Mouse (Mus musculus): ENCODE data around the gene Fli1. TPM values are rescaled to one million over a fixed set of nuclear protein-coding genes. Genes with fewer than 3 reads are reported as not detected.

The Fli1 gene
- polyA plus RNA-seq, 1 experiment from 2014 or later = 7.9 TPM

DNA sequence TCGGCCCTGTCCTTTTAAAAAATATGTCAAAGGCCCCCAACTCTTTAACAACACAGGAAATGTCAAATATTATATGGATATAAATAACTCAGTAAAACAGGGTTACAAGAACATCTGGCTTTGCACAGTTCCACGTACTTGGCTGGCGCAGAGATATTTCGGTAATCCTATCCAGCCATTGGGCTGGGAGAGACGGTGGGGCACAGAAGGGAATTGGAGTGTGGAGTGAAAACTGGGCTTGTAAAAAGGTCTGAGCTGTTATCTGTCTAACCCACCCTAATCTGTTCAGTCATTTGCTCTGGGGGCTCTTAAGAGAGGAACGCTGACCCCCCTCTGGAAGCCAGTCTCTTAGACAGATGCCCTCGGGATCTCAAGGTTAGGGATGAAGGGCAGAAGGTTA is 24.9 kb upstream of the Fli1 start:
- H3K27me3 ChIP-seq (replicated peaks) = no peaks in the 10 kb centered on the region
- no peak overlapping the region for H3K4me3 ChIP-seq
- WGBS = 80% methylated on average over 7 of the region's 7 CpGs
- H3K36me3 ChIP-seq (replicated peaks) = no peaks in the 10 kb centered on the region
- H3K9me3 ChIP-seq = no peaks in the 10 kb centered on the region
- H3K27ac ChIP-seq = no peak overlapping the region
- no peaks in the 10 kb centered on the region for H3K4me1 ChIP-seq
- no peak overlapping the region for H3K4me2 ChIP-seq
- no peak overlapping the region for H3K9ac ChIP-seq
- ATAC-seq (replicated peaks) = no peak

DNA sequence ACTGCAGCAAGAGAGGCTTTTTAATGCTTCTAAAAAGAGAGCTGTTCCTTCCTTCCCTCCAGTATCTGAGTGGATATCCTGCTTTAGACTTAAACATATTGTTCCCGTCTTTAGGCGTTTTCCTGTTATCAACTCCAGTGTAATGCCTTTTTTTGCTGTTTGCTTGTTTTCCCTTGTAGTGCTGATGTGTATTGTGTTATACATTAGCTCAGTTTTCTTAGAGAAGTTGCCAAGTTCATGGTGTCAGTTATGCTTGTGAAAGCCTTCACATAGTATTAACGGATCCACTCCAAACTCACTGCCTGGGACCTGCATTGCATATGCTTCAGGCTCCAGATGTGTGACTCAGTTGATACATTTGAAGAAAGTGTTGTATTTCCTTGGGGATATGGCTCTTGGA is 22.6 kb upstream of the Fli1 start:
- 80% methylated on average over 3 of the region's 3 CpGs for WGBS
- no peak for ATAC-seq (replicated peaks)
- Histone ChIP-seq H3K27ac (no peak overlapping the region), H3K27me3 (replicated peaks) (no peaks in the 10 kb centered on the region), H3K9ac (no peak overlapping the region), H3K4me3 (no peak overlapping the region), H3K4me1 (no peaks in the 10 kb centered on the region), H3K4me2 (no peak overlapping the region), H3K9me3 (no peaks in the 10 kb centered on the region), H3K36me3 (replicated peaks) (no peaks in the 10 kb centered on the region)

- no peak overlapping the region for H3K9ac ChIP-seq
- 0 out of 2 replicates have a peak, but pooled peaks cover 2% of the 10 kb centered on the region for H3K27me3 ChIP-seq (replicated peaks)
- no peak overlapping the region for H3K4me3 ChIP-seq
- no peaks in the 10 kb centered on the region for H3K36me3 ChIP-seq (replicated peaks)
- no peak overlapping the region for H3K4me2 ChIP-seq
- WGBS = 88% methylated on average over 4 of the region's 4 CpGs
- no peak for ATAC-seq (replicated peaks)
- H3K27ac ChIP-seq = no peak overlapping the region
- H3K9me3 ChIP-seq = no peaks in the 10 kb centered on the region
- H3K4me1 ChIP-seq = no peaks in the 10 kb centered on the region
Observed at GRCm38 (mm10) chr9:32562837-32563236, 20.2 kb upstream of the Fli1 start.

GRCm38 (mm10) chr9:32562409-32562808 is 19.7 kb upstream of the Fli1 start:
- H3K4me1 ChIP-seq = no peaks in the 10 kb centered on the region
- no peaks in the 10 kb centered on the region for H3K36me3 ChIP-seq (replicated peaks)
- H3K9me3 ChIP-seq = no peaks in the 10 kb centered on the region
- 68% methylated on average over 9 of the region's 9 CpGs for WGBS
- no peak for ATAC-seq (replicated peaks)
- no peak overlapping the region for H3K9ac ChIP-seq
- no peak overlapping the region for H3K27ac ChIP-seq
- no peak overlapping the region for H3K4me3 ChIP-seq
- H3K4me2 ChIP-seq = no peak overlapping the region
- H3K27me3 ChIP-seq (replicated peaks) = 0 out of 2 replicates have a peak, but pooled peaks cover 2% of the 10 kb centered on the region

DNA sequence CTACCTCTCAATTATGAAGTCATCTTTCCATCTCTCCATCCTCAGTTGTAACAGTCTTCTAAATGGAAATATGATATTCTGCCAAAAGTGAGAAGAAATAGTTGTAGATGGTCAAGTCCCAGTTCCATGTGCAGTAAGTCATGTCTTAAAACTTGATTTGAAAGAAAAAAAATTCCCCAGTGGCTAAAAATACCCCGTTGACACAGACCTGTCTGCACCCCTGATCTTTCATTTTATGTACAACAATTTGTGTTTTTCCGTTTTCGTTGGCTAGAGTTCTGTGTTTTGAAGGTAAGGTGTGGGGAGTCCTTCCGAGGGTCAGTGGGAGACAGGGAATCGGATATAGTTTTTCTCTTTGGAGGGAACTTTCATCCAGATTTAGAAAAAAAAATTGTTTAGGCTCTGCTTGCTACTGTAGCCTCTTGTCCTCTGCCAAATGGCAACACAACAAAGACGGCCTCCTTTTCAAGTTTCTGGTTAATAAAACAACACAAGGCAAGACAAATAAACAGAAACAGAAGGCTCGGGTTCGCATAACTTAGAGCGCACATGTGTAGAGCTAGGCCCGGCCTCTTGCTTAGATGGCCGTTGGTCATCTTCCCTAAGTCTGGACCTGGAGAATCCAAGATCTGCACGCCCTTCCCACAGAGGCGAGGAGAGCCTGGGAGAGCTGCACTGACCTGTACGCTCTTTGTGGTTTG is 18.7 kb upstream of the Fli1 start:
- H3K9me3 ChIP-seq = no peaks in the 10 kb centered on the region
- no peak overlapping the region for H3K4me3 ChIP-seq
- 0 out of 2 replicates have a peak, but pooled peaks cover 2% of the 10 kb centered on the region for H3K27me3 ChIP-seq (replicated peaks)
- no peak overlapping the region for H3K4me2 ChIP-seq
- H3K27ac ChIP-seq = no peak overlapping the region
- no peak overlapping the region for H3K9ac ChIP-seq
- 86% methylated on average over 14 of the region's 14 CpGs for WGBS
- no peak for ATAC-seq (replicated peaks)
- H3K36me3 ChIP-seq (replicated peaks) = no peaks in the 10 kb centered on the region
- H3K4me1 ChIP-seq = no peaks in the 10 kb centered on the region

DNA sequence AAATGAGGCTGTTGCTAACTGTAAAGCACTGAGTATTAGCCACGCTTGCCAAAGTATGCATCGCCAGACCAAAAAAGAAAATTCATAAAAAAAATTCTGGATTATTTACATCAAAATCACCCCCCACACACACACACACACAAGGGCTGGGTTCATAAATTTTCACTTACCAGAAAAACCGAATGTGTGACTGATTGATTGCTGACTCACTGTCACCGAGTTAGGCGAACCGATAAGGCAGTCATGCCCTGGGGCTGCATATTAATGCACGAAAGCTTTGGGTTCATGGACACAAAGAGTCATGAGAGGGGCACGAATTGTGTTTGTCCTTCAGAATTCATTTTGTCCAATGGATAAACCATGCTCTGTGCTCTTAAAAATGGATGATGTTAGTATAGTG is 17.2 kb upstream of the Fli1 start:
- no peak overlapping the region for H3K4me3 ChIP-seq
- H3K36me3 ChIP-seq (replicated peaks) = no peaks in the 10 kb centered on the region
- no peak overlapping the region for H3K4me2 ChIP-seq
- no peak for ATAC-seq (replicated peaks)
- WGBS = 72% methylated on average over 8 of the region's 8 CpGs
- H3K27ac ChIP-seq = no peak overlapping the region
- H3K4me1 ChIP-seq = no peaks in the 10 kb centered on the region
- no peaks in the 10 kb centered on the region for H3K9me3 ChIP-seq
- 0 out of 2 replicates have a peak, but pooled peaks cover 2% of the 10 kb centered on the region for H3K27me3 ChIP-seq (replicated peaks)
- no peak overlapping the region for H3K9ac ChIP-seq

- Histone ChIP-seq H3K9ac (no peak overlapping the region), H3K9me3 (no peaks in the 10 kb centered on the region), H3K4me3 (no peak overlapping the region), H3K4me2 (no peak overlapping the region), H3K4me1 (no peaks in the 10 kb centered on the region), H3K27ac (no peak overlapping the region), H3K36me3 (replicated peaks) (no peaks in the 10 kb centered on the region), H3K27me3 (replicated peaks) (0 out of 2 replicates have a peak, but pooled peaks cover 2% of the 10 kb centered on the region)
- ATAC-seq (replicated peaks) = no peak
Observed at GRCm38 (mm10) chr9:32559454-32559853, 16.8 kb upstream of the Fli1 start.

GRCm38 (mm10) chr9:32556313-32556712 is 13.7 kb upstream of the Fli1 start:
- WGBS = 86% methylated on average over 7 of the region's 7 CpGs

DNA sequence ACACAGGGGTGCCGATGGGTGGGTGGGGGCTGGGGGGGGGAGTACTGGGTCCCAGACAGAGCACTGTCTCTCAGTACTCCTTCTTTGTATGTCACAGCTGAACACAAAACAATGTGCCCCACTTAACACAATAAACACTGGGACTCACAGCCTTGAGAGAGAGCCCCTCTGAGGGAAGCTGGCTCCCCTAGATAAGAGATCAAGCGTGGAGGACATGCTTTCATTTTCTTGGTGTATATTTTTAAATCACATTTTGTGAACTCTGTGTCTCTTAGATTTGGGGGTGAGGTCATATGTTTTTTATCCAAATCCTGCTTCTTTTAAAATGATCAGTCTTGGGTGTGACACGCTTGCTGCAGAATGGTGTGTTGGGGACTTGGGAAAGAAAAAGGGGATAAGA is 12.6 kb upstream of the Fli1 start:
- peaks cover 4% of the 10 kb centered on the region; the same call in 1 of the 2 replicates for H3K27me3 ChIP-seq (replicated peaks)
- no peaks in the 10 kb centered on the region for H3K9me3 ChIP-seq
- no peak overlapping the region for H3K9ac ChIP-seq
- H3K27ac ChIP-seq = no peak overlapping the region
- no peak for ATAC-seq (replicated peaks)
- 86% methylated on average over 3 of the region's 3 CpGs for WGBS
- no peaks in the 10 kb centered on the region for H3K4me1 ChIP-seq
- H3K4me2 ChIP-seq = no peak overlapping the region
- H3K36me3 ChIP-seq (replicated peaks) = no peaks in the 10 kb centered on the region
- H3K4me3 ChIP-seq = no peak overlapping the region

More at GRCm38 (mm10) chr9:32556313-32556712, 13.7 kb upstream of the Fli1 start:
- Histone ChIP-seq H3K27ac (no peak overlapping the region), H3K9me3 (no peaks in the 10 kb centered on the region), H3K4me3 (no peak overlapping the region), H3K27me3 (replicated peaks) (0 out of 2 replicates have a peak, but pooled peaks cover 2% of the 10 kb centered on the region), H3K9ac (no peak overlapping the region), H3K4me2 (no peak overlapping the region), H3K4me1 (no peaks in the 10 kb centered on the region), H3K36me3 (replicated peaks) (no peaks in the 10 kb centered on the region)
- no peak for ATAC-seq (replicated peaks)

GRCm38 (mm10) chr9:32550541-32550940 is 7.9 kb upstream of the Fli1 start:
- H3K4me2 ChIP-seq = no peak overlapping the region
- no peak overlapping the region for H3K4me3 ChIP-seq
- no peaks in the 10 kb centered on the region for H3K9me3 ChIP-seq
- H3K4me1 ChIP-seq = peaks cover 2% of the 10 kb centered on the region; the same call in 1 of the 2 replicates
- no peak overlapping the region for H3K27ac ChIP-seq
- WGBS = 8% methylated on average over 10 of the region's 10 CpGs
- H3K36me3 ChIP-seq (replicated peaks) = no peaks in the 10 kb centered on the region
- ATAC-seq (replicated peaks) = no peak
- no peak overlapping the region for H3K9ac ChIP-seq
- peaks cover 42% of the 10 kb centered on the region for H3K27me3 ChIP-seq (replicated peaks)

DNA sequence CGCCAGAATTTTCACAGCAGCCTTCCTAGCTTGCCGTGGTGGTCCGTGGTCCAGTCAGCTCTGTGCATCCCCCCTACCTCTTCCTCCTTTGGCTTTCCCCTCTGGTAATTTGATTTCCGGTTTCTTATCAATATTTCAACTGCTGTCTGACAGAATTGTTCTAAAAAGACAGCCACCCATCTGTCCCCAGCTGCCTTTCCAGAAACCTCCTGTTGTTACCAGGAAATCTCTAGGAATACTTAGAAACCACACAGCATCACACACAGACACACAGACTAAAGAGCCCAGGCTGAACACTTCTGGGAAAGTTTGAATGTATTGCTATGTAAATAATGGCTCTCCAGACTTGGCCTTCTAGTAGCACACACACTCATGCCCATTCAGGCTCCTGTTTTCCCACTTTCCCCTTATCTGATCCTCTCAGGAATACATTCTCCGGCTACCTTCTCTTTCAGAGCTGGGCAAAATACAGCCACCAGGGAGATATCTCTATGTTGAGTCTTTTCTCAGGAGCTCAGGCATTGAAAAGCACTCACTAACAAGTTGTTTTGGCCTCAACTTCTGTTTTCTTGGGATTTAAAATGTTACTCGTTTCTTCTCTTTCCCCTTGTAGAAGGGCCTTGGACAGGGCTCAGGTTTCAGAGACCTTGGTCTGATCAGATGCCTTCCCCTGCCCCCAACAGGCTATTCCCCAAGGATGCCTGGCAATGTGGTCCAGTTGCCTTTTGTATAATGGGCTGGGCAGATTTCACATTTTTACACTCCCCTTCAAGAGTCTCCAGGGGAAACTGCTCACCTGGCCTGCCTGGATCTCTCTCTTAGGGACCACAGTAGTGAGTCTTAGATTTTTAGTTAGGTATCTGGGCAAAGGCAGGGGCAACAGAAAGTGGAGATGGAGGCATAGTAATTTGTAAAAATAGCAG is 7.1 kb upstream of the Fli1 start:
- WGBS = 21% methylated on average over 6 of the region's 6 CpGs
- no peak overlapping the region for H3K4me3 ChIP-seq
- H3K9me3 ChIP-seq = no peaks in the 10 kb centered on the region
- H3K4me2 ChIP-seq = no peak overlapping the region
- peaks cover 50% of the 10 kb centered on the region for H3K27me3 ChIP-seq (replicated peaks)
- ATAC-seq (replicated peaks) = no peak
- no peaks in the 10 kb centered on the region for H3K36me3 ChIP-seq (replicated peaks)
- no peak overlapping the region for H3K27ac ChIP-seq
- no peak overlapping the region for H3K9ac ChIP-seq
- peaks cover 10% of the 10 kb centered on the region for H3K4me1 ChIP-seq

DNA sequence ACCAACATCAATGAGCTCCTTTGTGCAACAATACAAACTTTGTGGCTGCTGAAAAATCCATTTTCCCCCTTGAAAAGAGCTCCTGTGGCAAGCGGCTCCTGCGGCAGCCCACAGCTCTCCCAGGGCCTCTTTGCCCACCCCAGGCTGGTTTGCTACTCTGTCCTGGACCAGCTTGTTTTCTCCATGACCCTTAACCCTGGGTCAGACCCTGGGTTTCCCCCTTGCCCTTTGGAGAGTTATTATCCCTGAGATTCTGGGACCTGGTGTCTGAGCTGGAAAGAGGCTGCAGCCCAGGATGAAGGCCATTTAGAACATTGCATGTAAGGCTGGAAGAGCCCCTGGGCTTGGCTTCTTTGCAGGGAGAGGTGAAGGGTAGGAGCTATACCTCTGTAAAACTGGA is 4.1 kb upstream of the Fli1 start:
- H3K9ac ChIP-seq = no peak overlapping the region
- no peaks in the 10 kb centered on the region for H3K9me3 ChIP-seq
- no peak overlapping the region for H3K4me2 ChIP-seq
- no peaks in the 10 kb centered on the region for H3K36me3 ChIP-seq (replicated peaks)
- peaks cover 72% of the 10 kb centered on the region for H3K27me3 ChIP-seq (replicated peaks)
- H3K27ac ChIP-seq = no peak overlapping the region
- peaks cover 27% of the 10 kb centered on the region for H3K4me1 ChIP-seq
- no peak for ATAC-seq (replicated peaks)
- H3K4me3 ChIP-seq = no peak overlapping the region
- 28% methylated on average over 2 of the region's 2 CpGs for WGBS

Measured in midbrain, embryonic 15.5 days (tissue).